Mouse (Mus musculus): ENCODE results near the gene Kank4. TPM values are rescaled to one million over a fixed set of nuclear protein-coding genes. Genes with fewer than 3 reads are reported as not detected.

The Kank4 gene
- polyA plus RNA-seq, 1 experiment from 2014 or later: 0.12 TPM

GRCm38 (mm10) chr4:98790721-98791120, 26.6 kb downstream of the Kank4 start:
- Histone ChIP-seq H3K4me2 (ENCODE audit: low read depth, low read length) (no peak overlapping the region), H3K27me3 (ENCODE audit: control insufficient read depth, insufficient read depth, low read depth, low read length) (no peaks in the 10 kb centered on the region), H3K36me3 (ENCODE audit: control insufficient read depth, insufficient read depth) (no peaks in the 10 kb centered on the region), H3K27ac (ENCODE audit: low read length) (no peak overlapping the region), H3K4me1 (ENCODE audit: control insufficient read depth, low read depth, low read length) (no peaks in the 10 kb centered on the region; the same call in 1 of the 2 replicates), H3K9ac (ENCODE audit: low read depth, low read length) (no peak overlapping the region), H3K4me3 (ENCODE audit: low read depth, low read length) (no peak overlapping the region), H3K9me3 (replicated peaks; ENCODE audit: control insufficient read depth, low read length) (no peaks in the 10 kb centered on the region)
- ATAC-seq (ENCODE audit: low read depth): no peak
- 39% methylated on average over 1 of the region's 1 CpGs for WGBS (ENCODE audit: insufficient replicate concordance)

- Histone ChIP-seq H3K27ac (ENCODE audit: low read length) (no peak overlapping the region), H3K9me3 (replicated peaks; ENCODE audit: control insufficient read depth, low read length) (no peaks in the 10 kb centered on the region), H3K4me2 (ENCODE audit: low read depth, low read length) (0 out of 2 replicates have a peak overlapping the region, but pooled peaks have one; percentile 2), H3K4me3 (ENCODE audit: low read depth, low read length) (no peak overlapping the region), H3K4me1 (ENCODE audit: control insufficient read depth, low read depth, low read length) (no peaks in the 10 kb centered on the region; the same call in 1 of the 2 replicates), H3K36me3 (ENCODE audit: control insufficient read depth, insufficient read depth) (no peaks in the 10 kb centered on the region), H3K27me3 (ENCODE audit: control insufficient read depth, insufficient read depth, low read depth, low read length) (no peaks in the 10 kb centered on the region), H3K9ac (ENCODE audit: low read depth, low read length) (no peak overlapping the region)
- WGBS (ENCODE audit: insufficient replicate concordance): 7% methylated on average over 9 of the region's 10 CpGs
- ATAC-seq (ENCODE audit: low read depth): no peak
Measured at GRCm38 (mm10) chr4:98789861-98790311, 27.5 kb downstream of the Kank4 start.

GRCm38 (mm10) chr4:98789133-98789765, 28.1 kb downstream of the Kank4 start:
- no peaks in the 10 kb centered on the region for H3K9me3 ChIP-seq (replicated peaks; ENCODE audit: control insufficient read depth, low read length)
- 58% methylated on average over 7 of the region's 7 CpGs for WGBS (ENCODE audit: insufficient replicate concordance)
- no peaks in the 10 kb centered on the region for H3K27me3 ChIP-seq (ENCODE audit: control insufficient read depth, insufficient read depth, low read depth, low read length)
- 0 out of 2 replicates have a peak overlapping the region, but pooled peaks have one; percentile 2 for H3K4me2 ChIP-seq (ENCODE audit: low read depth, low read length)
- H3K36me3 ChIP-seq (ENCODE audit: control insufficient read depth, insufficient read depth): no peaks in the 10 kb centered on the region
- no peak for ATAC-seq (ENCODE audit: low read depth)
- H3K4me3 ChIP-seq (ENCODE audit: low read depth, low read length): no peak overlapping the region
- H3K4me1 ChIP-seq (ENCODE audit: control insufficient read depth, low read depth, low read length): no peaks in the 10 kb centered on the region; the same call in 1 of the 2 replicates
- H3K9ac ChIP-seq (ENCODE audit: low read depth, low read length): no peak overlapping the region
- H3K27ac ChIP-seq (ENCODE audit: low read length): no peak overlapping the region

GRCm38 (mm10) chr4:98786281-98786680, 31.1 kb downstream of the Kank4 start:
- no peak overlapping the region for H3K4me3 ChIP-seq (ENCODE audit: low read depth, low read length)
- no peak overlapping the region for H3K27ac ChIP-seq (ENCODE audit: low read length)
- no peak overlapping the region for H3K9ac ChIP-seq (ENCODE audit: low read depth, low read length)
- no peaks in the 10 kb centered on the region for H3K9me3 ChIP-seq (replicated peaks; ENCODE audit: control insufficient read depth, low read length)
- H3K4me1 ChIP-seq (ENCODE audit: control insufficient read depth, low read depth, low read length): no peaks in the 10 kb centered on the region; the same call in 1 of the 2 replicates
- H3K36me3 ChIP-seq (ENCODE audit: control insufficient read depth, insufficient read depth): no peaks in the 10 kb centered on the region
- H3K4me2 ChIP-seq (ENCODE audit: low read depth, low read length): no peak overlapping the region
- 41% methylated on average over 3 of the region's 3 CpGs for WGBS (ENCODE audit: insufficient replicate concordance)
- no peaks in the 10 kb centered on the region for H3K27me3 ChIP-seq (ENCODE audit: control insufficient read depth, insufficient read depth, low read depth, low read length)
- no peak for ATAC-seq (ENCODE audit: low read depth)

- no peaks in the 10 kb centered on the region for H3K36me3 ChIP-seq (ENCODE audit: control insufficient read depth, insufficient read depth)
- no peaks in the 10 kb centered on the region; the same call in 1 of the 2 replicates for H3K4me1 ChIP-seq (ENCODE audit: control insufficient read depth, low read depth, low read length)
- no peaks in the 10 kb centered on the region for H3K9me3 ChIP-seq (replicated peaks; ENCODE audit: control insufficient read depth, low read length)
- no peak overlapping the region for H3K9ac ChIP-seq (ENCODE audit: low read depth, low read length)
- no peak for ATAC-seq (ENCODE audit: low read depth)
- no peak overlapping the region for H3K27ac ChIP-seq (ENCODE audit: low read length)
- H3K27me3 ChIP-seq (ENCODE audit: control insufficient read depth, insufficient read depth, low read depth, low read length): no peaks in the 10 kb centered on the region
- no peak overlapping the region for H3K4me2 ChIP-seq (ENCODE audit: low read depth, low read length)
- WGBS (ENCODE audit: insufficient replicate concordance): 37% methylated on average over 8 of the region's 8 CpGs
- H3K4me3 ChIP-seq (ENCODE audit: low read depth, low read length): no peak overlapping the region
Measured at GRCm38 (mm10) chr4:98785851-98786250, 31.5 kb downstream of the Kank4 start.

- H3K27me3 ChIP-seq (ENCODE audit: control insufficient read depth, insufficient read depth, low read depth, low read length): 0 out of 2 replicates have a peak, but pooled peaks cover 2% of the 10 kb centered on the region
- no peak overlapping the region for H3K27ac ChIP-seq (ENCODE audit: low read length)
- H3K4me1 ChIP-seq (ENCODE audit: control insufficient read depth, low read depth, low read length): no peaks in the 10 kb centered on the region; the same call in 1 of the 2 replicates
- H3K4me3 ChIP-seq (ENCODE audit: low read depth, low read length): no peak overlapping the region
- H3K4me2 ChIP-seq (ENCODE audit: low read depth, low read length): no peak overlapping the region
- no peaks in the 10 kb centered on the region for H3K9me3 ChIP-seq (replicated peaks; ENCODE audit: control insufficient read depth, low read length)
- WGBS (ENCODE audit: insufficient replicate concordance): 14% methylated on average over 16 of the region's 16 CpGs
- no peak for ATAC-seq (ENCODE audit: low read depth)
- no peaks in the 10 kb centered on the region for H3K36me3 ChIP-seq (ENCODE audit: control insufficient read depth, insufficient read depth)
- no peak overlapping the region for H3K9ac ChIP-seq (ENCODE audit: low read depth, low read length)
Measured at GRCm38 (mm10) chr4:98778219-98778618, 39.1 kb downstream of the Kank4 start.

GRCm38 (mm10) chr4:98777464-98777863, 39.9 kb downstream of the Kank4 start:
- H3K9ac ChIP-seq (ENCODE audit: low read depth, low read length): no peak overlapping the region
- no peak overlapping the region for H3K4me2 ChIP-seq (ENCODE audit: low read depth, low read length)
- WGBS (ENCODE audit: insufficient replicate concordance): 57% methylated on average over 6 of the region's 6 CpGs
- no peaks in the 10 kb centered on the region; the same call in 1 of the 2 replicates for H3K4me1 ChIP-seq (ENCODE audit: control insufficient read depth, low read depth, low read length)
- H3K4me3 ChIP-seq (ENCODE audit: low read depth, low read length): no peak overlapping the region
- no peak overlapping the region for H3K27ac ChIP-seq (ENCODE audit: low read length)
- no peaks in the 10 kb centered on the region for H3K9me3 ChIP-seq (replicated peaks; ENCODE audit: control insufficient read depth, low read length)
- no peaks in the 10 kb centered on the region for H3K36me3 ChIP-seq (ENCODE audit: control insufficient read depth, insufficient read depth)
- no peak for ATAC-seq (ENCODE audit: low read depth)
- 0 out of 2 replicates have a peak, but pooled peaks cover 2% of the 10 kb centered on the region for H3K27me3 ChIP-seq (ENCODE audit: control insufficient read depth, insufficient read depth, low read depth, low read length)

GRCm38 (mm10) chr4:98776721-98777427, 40.5 kb downstream of the Kank4 start:
- 67% methylated on average over 10 of the region's 10 CpGs for WGBS (ENCODE audit: insufficient replicate concordance)
- H3K9ac ChIP-seq (ENCODE audit: low read depth, low read length): no peak overlapping the region
- no peaks in the 10 kb centered on the region for H3K9me3 ChIP-seq (replicated peaks; ENCODE audit: control insufficient read depth, low read length)
- 0 out of 2 replicates have a peak, but pooled peaks cover 2% of the 10 kb centered on the region for H3K27me3 ChIP-seq (ENCODE audit: control insufficient read depth, insufficient read depth, low read depth, low read length)
- H3K36me3 ChIP-seq (ENCODE audit: control insufficient read depth, insufficient read depth): no peaks in the 10 kb centered on the region
- H3K4me1 ChIP-seq (ENCODE audit: control insufficient read depth, low read depth, low read length): no peaks in the 10 kb centered on the region; the same call in 1 of the 2 replicates
- H3K4me2 ChIP-seq (ENCODE audit: low read depth, low read length): no peak overlapping the region
- no peak overlapping the region for H3K4me3 ChIP-seq (ENCODE audit: low read depth, low read length)
- no peak overlapping the region for H3K27ac ChIP-seq (ENCODE audit: low read length)
- no peak for ATAC-seq (ENCODE audit: low read depth)

GRCm38 (mm10) chr4:98773785-98774184, 43.6 kb downstream of the Kank4 start:
- Histone ChIP-seq H3K36me3 (ENCODE audit: control insufficient read depth, insufficient read depth) (no peaks in the 10 kb centered on the region), H3K4me2 (ENCODE audit: low read depth, low read length) (no peak overlapping the region), H3K27me3 (ENCODE audit: control insufficient read depth, insufficient read depth, low read depth, low read length) (0 out of 2 replicates have a peak, but pooled peaks cover 2% of the 10 kb centered on the region), H3K9me3 (replicated peaks; ENCODE audit: control insufficient read depth, low read length) (no peaks in the 10 kb centered on the region), H3K27ac (ENCODE audit: low read length) (no peak overlapping the region), H3K4me3 (ENCODE audit: low read depth, low read length) (no peak overlapping the region), H3K4me1 (ENCODE audit: control insufficient read depth, low read depth, low read length) (no peaks in the 10 kb centered on the region; the same call in 1 of the 2 replicates), H3K9ac (ENCODE audit: low read depth, low read length) (no peak overlapping the region)
- WGBS (ENCODE audit: insufficient replicate concordance): 66% methylated on average over 5 of the region's 5 CpGs
- no peak for ATAC-seq (ENCODE audit: low read depth)

Measured in liver, embryonic 16.5 days (tissue).